Mouse (Mus musculus) midbrain, embryonic 15.5 days (tissue): Measurements from ENCODE around the gene Paxx. TPM values are rescaled to one million over a fixed set of nuclear protein-coding genes. Genes with fewer than 3 reads are reported as not detected.

ENCODE experiments used
- ATAC-seq: fragments of 200-750 bp; cut with Nextera tagmentation; replicated peaks from 2 replicates; pipeline ENCODE4 v1.8.0; 2017; ENCODE audit warnings: moderate TSS enrichment
- H3K27ac ChIP-seq: fragments of 300-500 bp; sonication (generic); 2 replicates; pipeline ENCODE4 v1.5.1; 2015; ENCODE audit warnings: mild to moderate bottlenecking, inconsistent platforms
- H3K27me3 ChIP-seq: fragments of 300-500 bp; sonication (generic); replicated peaks from 2 replicates; pipeline ENCODE4 v1.6.1; 2015; ENCODE audit warnings: inconsistent platforms
- H3K36me3 ChIP-seq: fragments of 300-500 bp; sonication (generic); replicated peaks from 2 replicates; pipeline ENCODE4 v1.6.1; 2015; ENCODE audit warnings: inconsistent platforms
- H3K4me1 ChIP-seq: fragments of 300-500 bp; sonication (generic); 2 replicates; pipeline ENCODE4 v1.6.1; 2015; ENCODE audit warnings: inconsistent platforms
- H3K4me2 ChIP-seq: fragments of 300-500 bp; sonication (generic); 2 replicates; pipeline ENCODE4 v1.6.1; 2015; ENCODE audit warnings: inconsistent platforms, mild to moderate bottlenecking, moderate library complexity
- H3K4me3 ChIP-seq: fragments of 300-500 bp; sonication (generic); 2 replicates; pipeline ENCODE4 v1.5.1; 2015; ENCODE audit warnings: mild to moderate bottlenecking, inconsistent platforms
- H3K9ac ChIP-seq: fragments of 300-500 bp; sonication (generic); 2 replicates; pipeline ENCODE4 v1.6.1; 2015; ENCODE audit warnings: mild to moderate bottlenecking, inconsistent platforms
- H3K9me3 ChIP-seq: fragments of 300-500 bp; sonication (generic); 2 replicates; pipeline ENCODE4 v1.6.1; 2016; ENCODE audit warnings: inconsistent platforms
- WGBS: fragments of 180-500 bp; shearing (Covaris S2); methylation state at CpG from one replicate; pipeline ENCODE4 v1.1.7; 2015; ENCODE audit warnings: mixed read lengths; 5-methylcytosine and 5-hydroxymethylcytosine counted together
- polyA plus RNA-seq: library from polyadenylated mRNA; unstranded; fragments of >200 nt; fragmentation: Nextera tagmentation; extraction: Ambion mirVana; gene quantifications from 2 replicates; pipeline ENCODE4 v1.2.1, GENCODE M21; 2015

Gene Paxx
- polyA plus RNA-seq, 1 experiment from 2014 or later: 119 TPM

DNA sequence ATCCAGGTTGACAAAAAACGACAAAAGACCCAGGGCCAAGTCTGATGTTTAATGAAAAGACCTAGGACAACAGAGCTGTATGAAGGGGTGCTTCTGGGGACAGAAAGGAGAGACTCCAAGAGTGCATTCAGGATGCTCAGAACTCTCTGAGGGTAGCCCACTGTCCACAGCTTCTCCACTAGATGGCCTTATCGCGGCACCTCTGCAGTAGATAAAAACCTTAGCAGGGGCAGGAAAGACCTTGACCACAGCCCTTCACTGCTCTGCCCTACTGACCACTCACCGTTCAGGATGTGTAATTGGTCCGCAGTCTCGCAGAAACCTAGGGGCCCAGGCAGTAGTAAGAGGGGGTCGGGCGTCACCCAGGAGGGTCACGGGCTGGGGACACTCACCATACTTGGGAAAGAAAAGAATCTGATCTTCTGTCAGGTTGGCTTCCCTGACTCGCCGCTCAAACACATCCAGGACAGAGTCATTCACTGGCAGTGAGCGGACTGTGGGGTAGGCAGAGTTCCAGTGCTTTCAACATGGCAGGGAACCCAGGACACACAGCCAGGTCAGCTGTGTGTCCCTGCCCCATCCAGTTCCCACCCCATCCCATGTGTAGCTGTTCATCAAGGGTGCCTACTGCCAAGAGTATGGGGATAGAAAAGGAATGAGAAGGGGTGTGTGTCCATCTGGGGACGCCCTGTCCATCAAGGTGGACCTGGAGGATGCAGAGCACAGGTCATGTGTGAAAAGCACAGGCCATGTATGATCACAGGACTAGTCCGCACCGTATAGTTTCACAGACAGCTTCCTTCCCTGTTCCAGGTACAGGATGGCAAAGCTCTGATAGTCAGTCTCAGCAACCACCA is 38.0 kb upstream of the Paxx start:
- no peak for ATAC-seq

DNA sequence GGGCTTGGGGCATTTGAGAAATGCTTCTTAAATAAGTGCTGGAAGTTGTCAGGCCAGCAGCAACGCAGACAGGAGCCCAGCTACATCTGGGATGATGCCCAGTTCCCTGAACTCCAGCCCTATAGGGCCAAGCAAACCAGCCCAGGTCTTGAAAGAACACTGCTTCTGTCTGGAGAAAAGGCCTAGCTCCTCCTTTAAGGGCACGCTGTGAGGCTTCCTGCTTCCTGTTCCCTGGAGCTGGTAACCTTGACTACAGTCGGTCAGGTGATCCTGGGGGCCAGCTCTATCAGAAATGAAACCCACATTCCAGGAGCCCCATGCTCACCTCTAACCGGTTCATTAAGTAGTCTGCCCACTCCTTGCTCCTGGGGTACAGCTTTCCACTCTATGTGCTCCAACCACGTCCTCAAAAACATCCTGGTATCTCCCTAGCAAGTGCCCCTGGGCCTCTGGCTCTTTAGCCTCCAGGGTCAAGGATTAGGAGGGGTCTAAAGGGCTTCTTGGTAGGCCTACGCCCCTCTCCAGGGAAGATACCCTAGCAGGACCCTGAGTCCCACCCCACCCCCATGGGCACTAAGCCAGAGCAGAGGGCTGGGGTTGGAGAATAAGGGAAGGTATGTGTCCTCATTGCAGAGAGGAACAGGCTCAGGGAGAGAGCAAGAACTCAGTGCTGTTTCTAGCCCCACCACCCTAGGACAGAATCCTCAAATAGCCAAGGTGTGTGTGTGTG is 37.1 kb upstream of the Paxx start:
- 63% methylated on average over 6 of the region's 6 CpGs for WGBS
- Histone ChIP-seq H3K4me1 (peaks cover 20% of the 10 kb centered on the region), H3K4me2 (no peak overlapping the region), H3K4me3 (no peak overlapping the region), H3K9me3 (no peaks in the 10 kb centered on the region), H3K9ac (no peak overlapping the region), H3K27ac (no peak overlapping the region), H3K36me3 (no peaks in the 10 kb centered on the region), H3K27me3 (no peaks in the 10 kb centered on the region)
- ATAC-seq: no peak

More for the DNA sequence above, 38.0 kb upstream of the Paxx start:
- WGBS: 71% methylated on average over 15 of the region's 15 CpGs
- Histone ChIP-seq H3K27ac (no peak overlapping the region), H3K4me3 (no peak overlapping the region), H3K9ac (no peak overlapping the region), H3K27me3 (no peaks in the 10 kb centered on the region), H3K4me2 (no peak overlapping the region), H3K36me3 (peaks cover 3% of the 10 kb centered on the region; the same call in 1 of the 2 replicates), H3K4me1 (peaks cover 20% of the 10 kb centered on the region), H3K9me3 (no peaks in the 10 kb centered on the region)

DNA sequence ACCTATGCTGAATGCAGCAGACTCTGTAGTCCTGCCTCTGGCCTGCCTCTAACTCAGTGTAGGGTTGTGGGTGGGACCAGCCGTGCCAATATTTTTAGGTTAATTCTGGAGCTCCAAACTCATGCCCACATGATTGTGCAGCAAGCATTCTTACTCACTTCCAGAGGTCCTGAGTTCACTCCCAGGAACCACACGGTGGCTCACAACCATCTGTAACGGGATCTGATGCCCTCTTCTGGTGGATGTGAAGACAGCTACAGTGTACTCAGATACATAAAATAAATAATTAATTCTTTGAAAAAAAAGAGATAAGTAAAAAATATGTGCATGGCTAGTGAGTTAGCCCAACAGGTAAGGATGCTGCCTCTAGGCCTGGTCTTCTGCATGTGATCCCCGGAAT is 35.6 kb upstream of the Paxx start:
- ATAC-seq: no peak
- Histone ChIP-seq H3K4me2 (no peak overlapping the region), H3K36me3 (no peaks in the 10 kb centered on the region), H3K27ac (no peak overlapping the region), H3K4me3 (no peak overlapping the region), H3K27me3 (no peaks in the 10 kb centered on the region), H3K9ac (no peak overlapping the region), H3K4me1 (peaks cover 9% of the 10 kb centered on the region), H3K9me3 (no peaks in the 10 kb centered on the region)
- 45% methylated on average over 4 of the region's 4 CpGs for WGBS

DNA sequence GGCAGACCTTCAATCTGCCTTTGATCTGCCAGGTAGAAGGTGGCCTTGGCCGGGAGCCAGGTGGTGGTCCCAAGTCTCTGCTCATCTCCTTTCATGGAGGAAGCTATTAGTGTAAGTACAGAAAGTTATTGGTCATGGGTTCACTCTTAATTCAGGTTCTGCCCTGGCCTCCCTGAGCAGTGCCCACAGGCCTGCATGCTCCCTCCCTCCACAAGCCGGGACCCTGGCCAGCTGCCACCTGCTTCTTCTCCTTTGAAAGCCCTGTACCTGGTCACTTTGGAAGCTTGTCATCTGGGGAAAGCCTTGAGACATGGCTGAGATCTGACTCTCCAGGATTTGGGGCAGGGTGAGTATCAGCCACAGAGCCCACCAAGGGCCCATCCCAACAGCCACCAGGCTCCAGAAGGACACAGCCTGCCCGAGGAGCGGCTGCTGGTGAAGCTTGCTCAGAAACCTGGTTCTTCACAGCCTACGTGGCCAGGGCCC is 32.6 kb upstream of the Paxx start, which contains the start of gene Lcn12:
Gene Lcn12, minus strand, starts transcription at position 436 of the 486 bp plus-strand sequence.
- ATAC-seq: no peak
- H3K27ac ChIP-seq: no peak within 1 kb of the TSS
- no peak within 1 kb of the TSS for H3K4me2 ChIP-seq
- H3K4me1 ChIP-seq: no peaks in the 10 kb centered on the region
- no peaks in the 10 kb centered on the region for H3K36me3 ChIP-seq
- WGBS: 90% methylated on average over 5 of the region's 5 CpGs
- H3K9ac ChIP-seq: no peak within 1 kb of the TSS
- H3K4me3 ChIP-seq: no peak within 1 kb of the TSS
- no peaks in the 10 kb centered on the region for H3K27me3 ChIP-seq
- H3K9me3 ChIP-seq: no peaks in the 10 kb centered on the region

DNA sequence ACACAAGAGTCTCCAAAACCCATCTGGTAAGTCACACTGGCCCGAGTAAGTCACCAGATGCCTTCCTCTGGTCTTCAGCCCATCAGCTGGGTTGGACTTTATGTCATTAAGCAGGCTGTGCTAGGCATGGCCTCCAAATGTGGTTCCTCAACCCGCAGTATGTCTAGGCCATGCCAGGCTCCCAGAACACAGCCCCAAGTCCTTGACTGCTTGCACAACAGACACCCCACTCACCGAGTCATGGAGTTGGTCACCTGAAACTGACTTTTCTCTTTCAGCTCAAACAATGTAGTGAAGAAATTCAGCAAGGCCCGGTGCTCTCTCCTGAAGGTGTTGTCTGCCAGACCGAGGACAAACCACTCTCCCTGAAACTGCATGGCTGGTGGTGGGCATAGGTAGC is 32.1 kb upstream of the Paxx start:
- Histone ChIP-seq H3K9ac (no peak overlapping the region), H3K27me3 (no peaks in the 10 kb centered on the region), H3K4me2 (no peak overlapping the region), H3K36me3 (no peaks in the 10 kb centered on the region), H3K27ac (no peak overlapping the region), H3K9me3 (no peaks in the 10 kb centered on the region), H3K4me3 (no peak overlapping the region), H3K4me1 (no peaks in the 10 kb centered on the region)
- no peak for ATAC-seq
- 90% methylated on average over 5 of the region's 5 CpGs for WGBS

DNA sequence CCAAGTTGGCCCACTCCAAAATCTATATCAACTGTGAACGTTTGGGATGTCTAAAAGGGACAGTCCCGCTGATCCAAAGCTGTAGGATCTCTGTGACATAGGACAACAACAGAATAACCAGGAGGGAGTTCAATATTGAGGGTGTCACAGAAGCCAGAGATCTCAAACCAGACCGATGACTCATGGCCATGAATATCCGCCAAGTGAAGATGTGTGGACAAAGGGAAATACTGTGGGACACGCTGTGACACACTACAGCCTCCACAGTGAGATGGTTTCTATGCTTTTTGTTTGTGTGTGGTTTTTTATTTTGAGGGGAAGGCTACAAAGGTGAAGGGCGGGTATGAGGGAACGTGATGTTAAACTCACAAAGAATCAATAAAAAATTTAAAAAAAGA is 27.8 kb upstream of the Paxx start:
- H3K27me3 ChIP-seq: no peaks in the 10 kb centered on the region
- H3K27ac ChIP-seq: no peak overlapping the region
- no peak overlapping the region for H3K4me2 ChIP-seq
- no peaks in the 10 kb centered on the region for H3K4me1 ChIP-seq
- no peaks in the 10 kb centered on the region for H3K36me3 ChIP-seq
- no peak overlapping the region for H3K4me3 ChIP-seq
- ATAC-seq: no peak
- H3K9ac ChIP-seq: no peak overlapping the region
- 80% methylated on average over 7 of the region's 7 CpGs for WGBS
- no peaks in the 10 kb centered on the region for H3K9me3 ChIP-seq

DNA sequence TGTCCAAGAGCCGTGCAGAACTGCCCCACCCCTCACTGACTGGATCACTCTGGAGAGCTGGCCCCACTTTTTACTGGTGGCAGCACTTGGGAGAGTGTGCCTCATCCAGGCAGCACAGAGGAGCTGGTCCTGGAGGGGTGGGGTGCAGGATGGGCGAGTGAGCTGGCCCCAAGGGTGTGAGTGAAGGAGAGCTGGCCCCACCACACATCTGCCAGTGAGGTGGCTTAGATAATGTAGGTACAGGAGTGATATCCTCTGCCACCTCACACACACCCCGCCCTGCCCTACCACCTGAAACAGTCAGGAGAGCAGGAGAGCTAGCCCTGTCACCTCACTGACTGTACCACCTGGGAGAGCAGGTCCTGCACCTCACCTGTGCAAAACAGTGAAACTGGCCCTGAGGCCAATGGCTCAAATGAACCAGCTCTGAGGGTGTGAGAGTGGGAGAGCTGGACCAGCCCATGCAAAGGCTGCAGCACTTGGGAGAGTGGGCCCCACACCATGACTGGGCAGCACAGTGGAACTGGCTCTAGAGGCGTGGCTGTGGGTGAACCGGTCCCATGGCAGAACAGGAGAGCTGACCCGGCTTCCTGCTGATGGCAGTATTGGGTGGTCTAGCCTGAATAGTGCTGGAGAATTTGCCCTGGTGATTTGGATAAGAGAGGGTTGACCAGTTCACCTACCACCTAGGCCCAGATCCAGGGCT is 27.2 kb upstream of the Paxx start:
- Histone ChIP-seq H3K27me3 (no peaks in the 10 kb centered on the region), H3K4me2 (no peak overlapping the region), H3K9ac (no peak overlapping the region), H3K36me3 (no peaks in the 10 kb centered on the region), H3K9me3 (no peaks in the 10 kb centered on the region), H3K4me1 (no peaks in the 10 kb centered on the region), H3K4me3 (no peak overlapping the region), H3K27ac (no peak overlapping the region)
- 76% methylated on average over 6 of the region's 6 CpGs for WGBS
- ATAC-seq: no peak

DNA sequence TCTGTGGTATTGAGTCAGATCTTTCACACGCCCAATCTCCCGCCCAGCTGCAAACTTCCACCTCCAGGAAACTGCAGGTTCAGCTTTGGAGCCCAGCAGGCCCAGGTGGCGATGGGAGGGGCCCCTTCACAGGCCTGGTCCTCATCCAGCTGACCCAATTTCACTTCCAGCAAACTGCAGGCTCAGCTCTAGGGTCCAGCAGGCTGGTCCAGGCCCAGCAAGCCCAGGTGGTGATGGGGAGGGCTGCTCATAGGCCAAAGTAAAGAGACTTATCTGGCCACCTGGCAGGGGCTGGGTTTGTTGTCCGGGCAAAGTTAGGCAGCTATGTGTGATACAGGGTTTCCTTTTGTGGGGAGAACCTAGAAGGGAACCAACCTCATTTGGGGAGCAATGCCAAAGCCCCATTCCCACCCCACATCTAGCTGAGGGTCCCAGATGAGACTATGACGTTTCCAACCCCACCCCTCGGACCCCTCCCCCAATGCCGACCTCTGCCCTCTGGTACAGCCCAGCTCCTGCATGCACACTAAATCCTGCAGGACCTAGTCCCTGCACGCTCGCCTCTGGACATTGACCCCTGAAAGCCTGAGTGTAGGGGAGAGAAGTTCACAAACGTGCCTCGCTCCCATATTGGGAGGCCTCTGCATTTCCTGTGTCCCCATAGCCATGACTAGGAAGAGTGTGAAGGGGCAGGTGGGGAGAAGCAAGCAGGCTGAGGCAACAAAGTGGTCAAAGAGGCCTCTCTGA is 24.2 kb upstream of the Paxx start:
- Histone ChIP-seq H3K27ac (no peak overlapping the region), H3K9ac (no peak overlapping the region), H3K4me1 (no peaks in the 10 kb centered on the region), H3K4me2 (no peak overlapping the region), H3K9me3 (no peaks in the 10 kb centered on the region), H3K36me3 (no peaks in the 10 kb centered on the region), H3K27me3 (no peaks in the 10 kb centered on the region), H3K4me3 (no peak overlapping the region)
- 68% methylated on average over 11 of the region's 11 CpGs for WGBS
- ATAC-seq: no peak

DNA sequence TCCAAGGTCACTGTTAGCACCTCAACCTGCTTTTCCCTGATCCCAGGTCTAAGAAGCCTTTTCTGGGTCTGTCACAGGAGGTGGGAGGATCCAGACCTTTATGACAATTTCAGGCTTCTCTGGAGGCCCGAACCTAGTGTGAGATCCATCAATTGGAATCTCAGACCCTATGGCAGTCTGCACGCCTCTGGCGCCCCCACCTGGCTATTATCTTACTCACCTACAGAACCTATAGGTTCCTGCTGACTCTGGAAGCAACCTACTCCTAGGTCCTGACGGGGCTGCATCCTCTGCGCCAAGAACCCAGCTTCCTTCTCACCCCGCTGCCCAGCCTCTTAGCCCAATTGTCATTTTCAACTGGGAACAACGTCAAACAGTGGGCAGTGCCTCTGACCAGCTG is 22.1 kb upstream of the Paxx start:
- no peaks in the 10 kb centered on the region for H3K36me3 ChIP-seq
- no peak overlapping the region for H3K9ac ChIP-seq
- no peak for ATAC-seq
- no peak overlapping the region for H3K4me3 ChIP-seq
- no peaks in the 10 kb centered on the region for H3K27me3 ChIP-seq
- 33% methylated on average over 7 of the region's 7 CpGs for WGBS
- H3K4me2 ChIP-seq: no peak overlapping the region
- no peaks in the 10 kb centered on the region for H3K9me3 ChIP-seq
- no peak overlapping the region for H3K27ac ChIP-seq
- no peaks in the 10 kb centered on the region for H3K4me1 ChIP-seq

DNA sequence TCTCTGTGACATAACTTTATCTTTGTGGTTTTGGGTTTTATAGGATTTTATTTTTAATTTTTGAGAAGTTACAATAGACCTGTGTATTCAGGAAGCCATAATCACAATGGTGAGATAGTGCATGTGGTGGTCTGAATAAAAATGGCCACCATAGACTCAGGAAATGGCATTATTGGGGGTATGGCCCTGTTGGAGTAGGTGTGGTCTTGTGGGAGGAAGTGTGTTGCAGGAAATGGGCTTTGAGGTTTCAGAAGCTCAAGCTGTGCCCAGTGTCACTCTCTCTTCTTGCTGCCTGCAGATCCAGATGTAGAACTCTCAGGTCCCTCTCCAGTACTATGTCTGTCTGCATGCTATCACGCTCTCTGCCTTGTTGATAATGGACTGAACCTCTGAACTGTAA is 19.6 kb upstream of the Paxx start:
- no peaks in the 10 kb centered on the region for H3K27me3 ChIP-seq
- 93% methylated on average over 1 of the region's 1 CpGs for whole genome bisulfite sequencing
- no peaks in the 10 kb centered on the region for H3K36me3 ChIP-seq
- no peak overlapping the region for H3K27ac ChIP-seq
- no peak for ATAC-seq
- no peak overlapping the region for H3K4me2 ChIP-seq
- no peak overlapping the region for H3K4me3 ChIP-seq
- no peaks in the 10 kb centered on the region for H3K4me1 ChIP-seq
- no peak overlapping the region for H3K9ac ChIP-seq
- H3K9me3 ChIP-seq: no peaks in the 10 kb centered on the region

DNA sequence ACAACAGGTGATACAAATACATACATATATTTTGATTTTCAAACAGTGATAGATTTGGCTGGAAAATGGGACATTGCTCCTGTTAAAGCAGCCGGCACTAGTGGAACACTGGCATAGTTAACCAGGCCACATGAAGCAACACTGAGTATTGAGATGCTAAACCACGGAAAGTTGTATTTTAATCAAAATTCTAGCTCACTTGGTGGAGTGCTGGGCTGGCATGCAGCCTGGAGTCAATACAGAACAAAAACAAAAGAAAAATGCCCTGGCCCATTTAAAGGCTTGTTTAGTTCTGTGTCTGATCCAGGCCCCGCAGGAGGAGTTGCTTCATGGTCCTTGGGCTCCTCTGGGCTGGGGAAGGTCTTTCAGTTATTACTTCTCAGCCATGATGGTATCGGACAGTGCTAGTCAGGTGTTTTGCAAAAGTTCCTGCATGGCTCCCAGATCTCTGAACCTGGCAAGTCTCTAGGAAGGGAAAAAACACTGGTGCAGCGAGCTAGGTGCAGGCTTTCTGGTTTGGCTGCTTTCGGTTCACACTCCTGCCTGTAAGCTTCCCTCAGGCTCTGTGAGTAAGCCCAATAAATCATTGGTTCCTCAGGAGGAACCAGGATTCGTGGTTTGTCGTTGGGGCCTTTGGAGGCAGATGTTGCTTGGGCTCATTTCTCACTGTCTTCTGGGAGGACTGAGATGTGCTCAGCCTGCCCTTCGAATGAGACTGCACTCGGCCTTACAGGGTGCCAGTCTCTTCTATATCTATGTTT is 18.8 kb upstream of the Paxx start:
- WGBS: 69% methylated on average over 10 of the region's 10 CpGs
- no peak overlapping the region for H3K4me2 ChIP-seq

More for the DNA sequence above, 18.8 kb upstream of the Paxx start:
- Histone ChIP-seq H3K9me3 (no peaks in the 10 kb centered on the region), H3K9ac (no peak overlapping the region), H3K4me1 (no peaks in the 10 kb centered on the region), H3K27me3 (no peaks in the 10 kb centered on the region), H3K4me3 (no peak overlapping the region), H3K27ac (no peak overlapping the region), H3K36me3 (no peaks in the 10 kb centered on the region)
- no peak for ATAC-seq
